29 mouse cellular contexts compared by ENCODE assay signal in the genomic region with DNA sequence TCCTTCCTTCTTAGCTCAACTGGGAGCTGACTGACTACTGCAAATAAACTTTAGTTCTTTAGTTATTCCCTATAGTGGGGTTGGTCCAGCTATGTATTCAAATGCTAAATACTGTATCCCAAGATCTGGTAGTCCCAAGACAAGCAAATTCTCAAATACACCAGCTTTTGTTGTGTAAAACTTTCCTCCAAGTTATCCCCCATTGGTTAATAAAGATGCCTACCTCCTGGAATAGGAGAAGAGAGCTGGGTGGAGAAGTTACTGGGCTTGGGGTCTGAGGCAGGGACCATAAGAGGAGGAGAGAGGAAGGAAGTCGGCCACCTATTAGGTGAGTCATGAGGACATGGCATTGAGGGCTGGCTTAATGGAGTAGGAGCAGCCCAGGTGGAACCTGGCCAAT.
"Had no signal": no experiment of that assay in that cellular context is flagged by ENCODE, and none has a peak within 500 bp of the region (broad histone marks: within the 10 kb centered on the region; RNA-seq: fewer than 3 reads in every experiment).

No protein-coding gene starts in this region.

- H3K36me3 ChIP-seq: heart, embryonic 13.5 days; heart, embryonic 15.5 days; hindbrain, embryonic 10.5 days; hindbrain, embryonic 12.5 days; intestine, embryonic 15.5 days; kidney, embryonic 15.5 days; limb, embryonic 13.5 days; limb, embryonic 15.5 days; liver, embryonic 12.5 days had no signal

- H3K9ac ChIP-seq: heart, embryonic 13.5 days; heart, embryonic 15.5 days; hindbrain, embryonic 12.5 days; hindbrain, embryonic 14.5 days; intestine, embryonic 15.5 days; kidney, embryonic 15.5 days; limb, embryonic 13.5 days; limb, embryonic 15.5 days; liver, embryonic 12.5 days had no signal

- DNase-seq: gastrocnemius, adult 2 months; gastrocnemius, postnatal 10 days; gastrocnemius, postnatal 36 days; heart, adult 11 months; heart, adult 2 months; heart, postnatal 14 days; heart, postnatal 4 days; kidney, adult 11 months; kidney, adult 2 months; kidney, adult 9 months; kidney, postnatal 14 days; kidney, postnatal 36 days; layer of hippocampus, adult 9-11 months; layer of hippocampus, postnatal 36 days; left cerebral cortex, postnatal 4 days had no signal

- H3K4me1 ChIP-seq: heart, embryonic 13.5 days; heart, embryonic 15.5 days; hindbrain, embryonic 10.5 days; hindbrain, embryonic 12.5 days; intestine, embryonic 15.5 days; kidney, embryonic 15.5 days; limb, embryonic 13.5 days; limb, embryonic 15.5 days; liver, embryonic 12.5 days had no signal

- H3K4me2 ChIP-seq: heart, embryonic 11.5 days; heart, embryonic 13.5 days; heart, embryonic 15.5 days; hindbrain, embryonic 12.5 days; hindbrain, embryonic 14.5 days; intestine, embryonic 15.5 days; kidney, embryonic 15.5 days; limb, embryonic 13.5 days; limb, embryonic 15.5 days; liver, embryonic 12.5 days had no signal

- H3K9me3 ChIP-seq: heart, embryonic 13.5 days; heart, embryonic 15.5 days; hindbrain, embryonic 10.5 days; hindbrain, embryonic 12.5 days; intestine, embryonic 15.5 days; kidney, embryonic 15.5 days; limb, embryonic 13.5 days; limb, embryonic 15.5 days; liver, embryonic 12.5 days had no signal

- H3K4me3 ChIP-seq: gastrocnemius, adult 2 months; heart, adult 2 months; heart, embryonic 13.5 days; heart, embryonic 15.5 days; hindbrain, embryonic 10.5 days; hindbrain, embryonic 12.5 days; intestine, embryonic 15.5 days; kidney, embryonic 15.5 days; limb, embryonic 13.5 days; limb, embryonic 15.5 days; liver, embryonic 12.5 days had no signal

- ATAC-seq: hindbrain, embryonic 16.5 days; inflammation-experienced regulatory T-cells, adult 6 months; intestine, embryonic 15.5 days; liver, embryonic 12.5 days had no signal

- H3K27me3 ChIP-seq: heart, embryonic 13.5 days; heart, embryonic 15.5 days; hindbrain, embryonic 12.5 days; intestine, embryonic 15.5 days; kidney, embryonic 15.5 days; limb, embryonic 13.5 days; limb, embryonic 15.5 days; liver, embryonic 12.5 days had no signal

- H3K27ac ChIP-seq: gastrocnemius, adult 2 months; heart, adult 2 months; heart, embryonic 13.5 days; heart, embryonic 15.5 days; hindbrain, embryonic 10.5 days; hindbrain, embryonic 12.5 days; hindbrain, embryonic 14.5 days; intestine, embryonic 15.5 days; kidney, embryonic 15.5 days; kidney, postnatal 0 days; limb, embryonic 13.5 days; limb, embryonic 15.5 days; liver, embryonic 12.5 days had no signal
